Mouse (Mus musculus): ENCODE data around the gene T2. TPM values are rescaled to one million over a fixed set of nuclear protein-coding genes. Genes with fewer than 3 reads are reported as not detected.
A peak's percentile ranks its signal among the peaks of the same experiment; 100 is the strongest.

The T2 gene
- polyA plus RNA-seq, 1 experiment from 2014 or later, result 2.5 TPM

DNA sequence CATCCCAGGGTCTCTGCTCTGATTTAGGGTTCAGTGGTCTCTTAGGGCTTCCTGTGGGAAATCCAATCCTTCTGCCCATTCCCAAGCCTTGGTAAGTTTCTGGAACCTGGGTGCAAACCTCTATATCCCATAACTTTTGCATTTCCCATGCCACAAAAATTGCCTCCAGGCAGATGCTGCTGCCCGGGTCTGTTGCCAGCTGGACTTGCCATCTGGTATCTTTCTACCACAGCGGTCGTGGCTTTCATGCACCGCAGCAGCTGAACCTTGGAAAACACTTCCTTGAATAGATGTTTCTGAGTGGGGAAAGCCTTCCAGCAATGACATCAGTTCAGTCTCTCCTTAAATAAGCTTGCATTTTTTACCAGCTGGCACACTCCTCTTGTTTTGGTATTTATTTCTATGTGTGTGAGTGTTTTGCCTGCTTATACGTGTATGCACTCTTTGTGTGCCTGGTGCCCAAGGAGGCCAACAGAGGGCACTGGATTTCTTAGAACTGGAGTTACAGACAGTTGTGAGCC, 8.0 kb upstream of the T2 start:
- WGBS, result 85% methylated on average over 5 of the region's 5 CpGs
- ATAC-seq (ENCODE audit: insufficient number of reproducible peaks, insufficient read depth, low FRiP score, low read depth), result no peak

DNA sequence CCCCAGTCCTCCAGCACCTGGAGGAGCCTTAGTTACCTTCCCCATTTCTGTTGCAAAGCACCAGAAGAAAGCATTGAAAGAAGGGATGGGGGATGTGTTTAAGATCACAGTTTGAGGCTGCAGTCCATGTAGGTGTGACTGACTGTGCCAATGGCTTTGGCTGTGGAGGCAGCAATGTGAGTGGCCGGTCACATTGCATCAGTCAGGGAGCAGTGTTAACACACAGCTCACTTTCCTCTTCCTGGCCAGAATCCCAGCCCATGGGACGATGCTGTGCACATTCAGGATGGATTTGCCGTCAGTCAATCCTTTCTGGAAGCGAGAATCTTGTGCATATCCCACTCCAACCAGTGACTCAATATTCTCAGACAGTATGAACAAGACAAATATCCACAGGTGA, 6.9 kb upstream of the T2 start:
- no peak overlapping the region for H3K9ac ChIP-seq (ENCODE audit: low read length)
- H3K27me3 ChIP-seq (ENCODE audit: control insufficient read depth, insufficient read depth, low read length), result no peaks in the 10 kb centered on the region
- no peak overlapping the region for H3K4me2 ChIP-seq (ENCODE audit: low read length)
- H3K27ac ChIP-seq (replicated peaks in 1 of 2; ENCODE audit: control insufficient read depth in 1 of 2, insufficient read depth in 1 of 2, low read depth in 2 of 2, low read length in 2 of 2), result no peak overlapping the region
- H3K4me1 ChIP-seq (ENCODE audit: control insufficient read depth in 2 of 2, insufficient read depth in 2 of 2, low read length in 2 of 2), result no peaks in the 10 kb centered on the region
- H3K36me3 ChIP-seq (ENCODE audit: control insufficient read depth, insufficient read depth, low read length), result no peaks in the 10 kb centered on the region
- H3K4me3 ChIP-seq (ENCODE audit: control insufficient read depth in 1 of 2, insufficient read depth in 1 of 2, low read depth in 1 of 2, low read length in 2 of 2), result no peak overlapping the region
- no peak for ATAC-seq (ENCODE audit: insufficient number of reproducible peaks, insufficient read depth, low FRiP score, low read depth)
- no peaks in the 10 kb centered on the region for H3K9me3 ChIP-seq (ENCODE audit: control insufficient read depth, low read length)
- WGBS, result 85% methylated on average over 4 of the region's 4 CpGs

More for the DNA sequence above, 8.0 kb upstream of the T2 start:
- H3K4me2 ChIP-seq (ENCODE audit: low read length), result no peak overlapping the region
- no peaks in the 10 kb centered on the region for H3K9me3 ChIP-seq (ENCODE audit: control insufficient read depth, low read length)
- no peaks in the 10 kb centered on the region for H3K4me1 ChIP-seq (ENCODE audit: control insufficient read depth in 2 of 2, insufficient read depth in 2 of 2, low read length in 2 of 2)
- no peak overlapping the region for H3K9ac ChIP-seq (ENCODE audit: low read length)
- H3K36me3 ChIP-seq (ENCODE audit: control insufficient read depth, insufficient read depth, low read length), result no peaks in the 10 kb centered on the region
- no peak overlapping the region for H3K27ac ChIP-seq (replicated peaks in 1 of 2; ENCODE audit: control insufficient read depth in 1 of 2, insufficient read depth in 1 of 2, low read depth in 2 of 2, low read length in 2 of 2)
- peaks cover 5% of the 10 kb centered on the region; the same call in 1 of the 2 replicates for H3K27me3 ChIP-seq (ENCODE audit: control insufficient read depth, insufficient read depth, low read length)
- H3K4me3 ChIP-seq (ENCODE audit: control insufficient read depth in 1 of 2, insufficient read depth in 1 of 2, low read depth in 1 of 2, low read length in 2 of 2), result no peak overlapping the region

DNA sequence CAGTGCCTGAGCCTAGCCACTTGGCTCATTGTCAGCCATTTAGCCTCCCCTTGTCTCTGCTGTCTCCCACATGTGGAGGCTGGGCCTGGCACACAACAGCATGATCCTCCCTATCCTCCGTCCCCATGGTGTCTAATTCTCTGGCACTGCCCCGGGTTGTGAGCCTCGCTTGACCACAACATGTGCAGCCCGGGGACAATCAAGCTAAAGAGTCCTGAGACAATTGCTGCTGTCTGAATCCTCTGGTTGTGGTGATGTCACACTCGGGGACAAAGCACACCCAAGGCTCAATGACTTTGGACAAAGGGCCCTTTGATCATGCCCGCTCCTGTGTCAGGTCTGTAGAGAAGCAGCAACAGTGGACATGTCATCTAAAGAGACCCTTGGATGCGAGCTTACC, 4.7 kb upstream of the T2 start:
- Histone ChIP-seq H3K4me2 (ENCODE audit: low read length) (no peak overlapping the region), H3K36me3 (ENCODE audit: control insufficient read depth, insufficient read depth, low read length) (no peaks in the 10 kb centered on the region), H3K4me1 (ENCODE audit: control insufficient read depth in 2 of 2, insufficient read depth in 2 of 2, low read length in 2 of 2) (no peaks in the 10 kb centered on the region), H3K27me3 (ENCODE audit: control insufficient read depth, insufficient read depth, low read length) (no peaks in the 10 kb centered on the region), H3K9me3 (ENCODE audit: control insufficient read depth, low read length) (no peaks in the 10 kb centered on the region), H3K4me3 (ENCODE audit: control insufficient read depth in 1 of 2, insufficient read depth in 1 of 2, low read depth in 1 of 2, low read length in 2 of 2) (no peak overlapping the region), H3K9ac (ENCODE audit: low read length) (no peak overlapping the region), H3K27ac (replicated peaks in 1 of 2; ENCODE audit: control insufficient read depth in 1 of 2, insufficient read depth in 1 of 2, low read depth in 2 of 2, low read length in 2 of 2) (no peak overlapping the region)
- 70% methylated on average over 7 of the region's 7 CpGs for WGBS
- ATAC-seq (ENCODE audit: insufficient number of reproducible peaks, insufficient read depth, low FRiP score, low read depth), result no peak

DNA sequence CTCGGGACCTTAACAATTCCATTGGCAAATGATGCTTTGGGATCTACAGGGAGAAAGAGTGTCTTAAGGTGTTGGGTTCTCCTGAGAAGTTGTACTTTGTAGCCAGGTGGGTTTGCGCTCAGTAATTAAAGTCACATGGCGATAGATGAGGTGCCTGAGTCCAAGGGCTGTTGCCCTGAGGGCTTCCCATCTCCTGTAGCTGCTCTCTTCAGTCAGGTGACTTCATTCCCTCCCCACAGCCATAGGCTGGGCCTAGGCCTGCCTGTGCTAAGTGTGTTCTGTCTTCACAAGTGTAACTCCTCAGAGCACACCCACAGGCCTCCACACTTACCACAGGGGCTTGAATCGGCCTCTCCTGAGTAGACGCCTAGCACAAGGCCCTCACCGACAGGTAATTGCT, 1.7 kb downstream of the T2 start:
- no peaks in the 10 kb centered on the region for H3K9me3 ChIP-seq (ENCODE audit: control insufficient read depth, low read length)
- ATAC-seq (ENCODE audit: insufficient number of reproducible peaks, insufficient read depth, low FRiP score, low read depth), result no peak
- no peak overlapping the region for H3K9ac ChIP-seq (ENCODE audit: low read length)
- no peak overlapping the region for H3K27ac ChIP-seq (replicated peaks in 1 of 2; ENCODE audit: control insufficient read depth in 1 of 2, insufficient read depth in 1 of 2, low read depth in 2 of 2, low read length in 2 of 2)
- no peak overlapping the region for H3K4me3 ChIP-seq (ENCODE audit: control insufficient read depth in 1 of 2, insufficient read depth in 1 of 2, low read depth in 1 of 2, low read length in 2 of 2)
- no peaks in the 10 kb centered on the region for H3K36me3 ChIP-seq (ENCODE audit: control insufficient read depth, insufficient read depth, low read length)
- 0 out of 2 replicates have a peak, but pooled peaks cover 6% of the 10 kb centered on the region for H3K27me3 ChIP-seq (ENCODE audit: control insufficient read depth, insufficient read depth, low read length)
- 84% methylated on average over 6 of the region's 6 CpGs for WGBS
- no peak overlapping the region for H3K4me2 ChIP-seq (ENCODE audit: low read length)
- no peaks in the 10 kb centered on the region for H3K4me1 ChIP-seq (ENCODE audit: control insufficient read depth in 2 of 2, insufficient read depth in 2 of 2, low read length in 2 of 2)

DNA sequence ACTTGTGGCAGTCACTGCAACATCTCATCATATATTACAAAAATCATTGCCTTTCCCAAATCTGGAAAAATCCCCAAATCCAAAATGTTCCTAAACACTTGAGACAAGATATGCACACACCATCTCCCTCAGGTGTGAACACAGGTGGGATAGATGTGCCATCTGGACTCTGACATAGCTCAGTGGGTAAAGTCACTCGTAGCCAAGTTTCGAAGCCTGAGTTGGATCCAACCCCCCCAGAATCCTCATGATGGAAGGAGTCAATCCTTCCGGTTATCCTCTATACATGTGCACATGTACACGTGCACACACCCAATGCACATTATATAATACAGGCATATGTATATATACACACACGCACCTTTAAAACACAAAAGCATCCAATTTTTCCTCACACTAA, 5.1 kb downstream of the T2 start:
- Histone ChIP-seq H3K4me2 (ENCODE audit: low read length) (no peak overlapping the region), H3K4me1 (ENCODE audit: control insufficient read depth in 2 of 2, insufficient read depth in 2 of 2, low read length in 2 of 2) (no peaks in the 10 kb centered on the region), H3K9me3 (ENCODE audit: control insufficient read depth, low read length) (no peaks in the 10 kb centered on the region), H3K27me3 (ENCODE audit: control insufficient read depth, insufficient read depth, low read length) (peaks cover 15% of the 10 kb centered on the region), H3K9ac (ENCODE audit: low read length) (no peak overlapping the region), H3K36me3 (ENCODE audit: control insufficient read depth, insufficient read depth, low read length) (no peaks in the 10 kb centered on the region), H3K4me3 (ENCODE audit: control insufficient read depth in 1 of 2, insufficient read depth in 1 of 2, low read depth in 1 of 2, low read length in 2 of 2) (no peak overlapping the region), H3K27ac (replicated peaks in 1 of 2; ENCODE audit: control insufficient read depth in 1 of 2, insufficient read depth in 1 of 2, low read depth in 2 of 2, low read length in 2 of 2) (no peak overlapping the region)
- 86% methylated on average over 5 of the region's 5 CpGs for WGBS
- ATAC-seq (ENCODE audit: insufficient number of reproducible peaks, insufficient read depth, low FRiP score, low read depth), result no peak

DNA sequence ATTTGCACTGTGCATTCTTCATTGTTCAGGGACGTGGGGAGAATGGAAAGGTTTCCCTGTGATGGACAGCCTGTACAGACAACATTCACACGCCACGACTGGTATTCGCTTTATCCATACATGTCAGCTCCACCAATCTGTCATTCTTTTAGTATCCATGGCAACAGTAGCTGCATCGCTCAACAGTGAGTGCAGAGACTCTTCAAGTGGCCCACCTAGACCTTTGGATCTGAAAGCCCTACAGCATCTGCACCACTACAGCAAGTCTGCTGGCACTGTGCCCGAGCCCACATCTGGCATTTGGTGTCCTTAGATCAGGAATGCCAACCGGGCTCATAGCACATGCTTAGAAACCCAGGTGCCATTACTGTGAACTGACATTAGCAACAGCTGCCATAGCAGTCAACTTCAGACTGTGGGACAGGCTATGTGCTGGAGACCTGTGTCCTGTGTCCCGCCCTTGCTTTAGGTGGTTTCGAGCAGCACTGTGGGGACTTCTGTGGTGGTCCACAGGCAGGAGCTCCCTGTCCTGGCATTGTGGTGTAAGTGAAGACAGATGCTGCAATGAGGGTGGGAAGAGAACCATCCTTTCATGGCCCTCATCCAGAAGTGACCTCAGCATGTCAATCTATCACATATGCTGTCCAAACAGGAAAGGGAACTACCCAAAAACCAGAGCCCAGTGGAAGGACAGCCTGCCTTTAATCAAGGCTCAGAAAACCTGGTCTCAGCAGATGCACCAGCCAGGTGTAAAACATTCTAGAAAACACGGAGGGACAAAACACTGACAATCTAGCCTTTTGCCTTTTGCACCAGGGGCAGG, 5.7 kb downstream of the T2 start:
- H3K9me3 ChIP-seq (ENCODE audit: control insufficient read depth, low read length), result no peaks in the 10 kb centered on the region
- H3K4me1 ChIP-seq (ENCODE audit: control insufficient read depth in 2 of 2, insufficient read depth in 2 of 2, low read length in 2 of 2), result no peaks in the 10 kb centered on the region
- 81% methylated on average over 10 of the region's 10 CpGs for WGBS
- H3K4me3 ChIP-seq (ENCODE audit: control insufficient read depth in 1 of 2, insufficient read depth in 1 of 2, low read depth in 1 of 2, low read length in 2 of 2), result no peak overlapping the region
- peaks cover 15% of the 10 kb centered on the region for H3K27me3 ChIP-seq (ENCODE audit: control insufficient read depth, insufficient read depth, low read length)
- H3K4me2 ChIP-seq (ENCODE audit: low read length), result no peak overlapping the region
- no peak overlapping the region for H3K27ac ChIP-seq (replicated peaks in 1 of 2; ENCODE audit: control insufficient read depth in 1 of 2, insufficient read depth in 1 of 2, low read depth in 2 of 2, low read length in 2 of 2)
- no peak for ATAC-seq (ENCODE audit: insufficient number of reproducible peaks, insufficient read depth, low FRiP score, low read depth)
- H3K36me3 ChIP-seq (ENCODE audit: control insufficient read depth, insufficient read depth, low read length), result no peaks in the 10 kb centered on the region
- no peak overlapping the region for H3K9ac ChIP-seq (ENCODE audit: low read length)

DNA sequence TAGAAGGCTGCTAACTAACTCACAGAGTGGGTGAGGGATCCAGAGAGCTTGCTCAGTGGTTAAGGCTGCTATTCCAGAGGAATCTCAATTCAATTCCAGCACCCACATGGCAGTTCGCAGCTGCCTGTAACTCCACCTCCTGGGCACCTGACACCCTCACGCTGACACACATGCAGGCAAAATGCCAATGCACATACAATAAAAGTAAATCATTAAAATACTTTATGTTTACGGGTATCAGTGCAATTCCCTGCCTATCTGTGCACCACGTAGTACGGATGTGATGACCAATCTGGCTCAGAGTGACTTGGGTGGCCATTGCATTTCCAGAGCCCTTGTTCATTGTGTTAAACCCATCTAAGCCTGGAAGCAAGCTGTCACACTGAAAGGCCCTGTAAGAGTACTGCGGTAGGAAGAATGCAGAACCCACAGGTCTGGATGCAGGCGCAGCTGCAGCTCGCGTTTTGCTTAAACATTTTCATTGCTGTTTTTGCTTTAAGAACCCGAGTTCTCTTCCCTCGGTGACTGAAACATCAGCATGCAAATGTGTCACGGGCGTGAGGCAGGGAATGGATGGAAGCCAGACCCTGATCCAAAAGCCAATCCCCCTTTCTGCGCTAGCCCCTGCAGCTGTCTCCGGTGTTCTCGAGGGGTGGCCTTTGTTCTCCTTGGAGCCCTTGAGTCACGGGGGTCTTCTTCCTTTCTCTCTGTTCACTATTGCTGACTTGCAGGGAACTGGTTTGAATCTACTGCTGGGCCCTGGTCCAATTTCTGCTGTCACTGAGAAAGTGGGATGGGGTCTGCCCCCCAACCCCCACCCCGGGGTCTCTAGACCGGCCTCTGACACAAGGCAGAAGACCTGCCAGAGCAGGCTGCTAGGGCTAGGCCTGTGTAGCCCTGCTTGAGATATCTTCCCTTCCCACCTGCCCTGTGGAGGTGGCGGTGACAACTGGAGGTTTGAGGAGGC, 12.0 kb downstream of the T2 start:
- Histone ChIP-seq H3K9me3 (ENCODE audit: control insufficient read depth, low read length) (no peaks in the 10 kb centered on the region), H3K27ac (replicated peaks in 1 of 2; ENCODE audit: control insufficient read depth in 1 of 2, insufficient read depth in 1 of 2, low read depth in 2 of 2, low read length in 2 of 2) (no peak overlapping the region), H3K4me2 (ENCODE audit: low read length) (peak overlapping the region; percentile 32), H3K4me3 (ENCODE audit: control insufficient read depth in 1 of 2, insufficient read depth in 1 of 2, low read depth in 1 of 2, low read length in 2 of 2) (no peak overlapping the region), H3K9ac (ENCODE audit: low read length) (0 out of 2 replicates have a peak overlapping the region, but pooled peaks have one; percentile 42), H3K4me1 (ENCODE audit: control insufficient read depth in 2 of 2, insufficient read depth in 2 of 2, low read length in 2 of 2) (peaks cover 3 to 12% of the 10 kb centered on the region in 2 experiments; a peak in 3 of 4 replicates), H3K36me3 (ENCODE audit: control insufficient read depth, insufficient read depth, low read length) (no peaks in the 10 kb centered on the region), H3K27me3 (ENCODE audit: control insufficient read depth, insufficient read depth, low read length) (peaks cover 15% of the 10 kb centered on the region)
- no peak for ATAC-seq (ENCODE audit: insufficient number of reproducible peaks, insufficient read depth, low FRiP score, low read depth)
- 24% methylated on average over 20 of the region's 20 CpGs for WGBS

All from heart, embryonic 14.5 days (tissue).